Mouse (Mus musculus) CH12F3 (cell line): ENCODE measurements around the gene Myo15.
"Not testable (repeated sequence)": the region's sequence is repeated elsewhere in the genome, so short reads cannot be mapped to it uniquely, and the experiment has no call there.

Experiments
- in situ Hi-C: fragments of 300-500 bp; cut with MboI; formaldehyde crosslinking; loops from 2 replicates; pipeline ENCODE4 v1.14.3; 2020; ENCODE audit warnings: low sequenced_read_pairs

Gene Myo15

DNA sequence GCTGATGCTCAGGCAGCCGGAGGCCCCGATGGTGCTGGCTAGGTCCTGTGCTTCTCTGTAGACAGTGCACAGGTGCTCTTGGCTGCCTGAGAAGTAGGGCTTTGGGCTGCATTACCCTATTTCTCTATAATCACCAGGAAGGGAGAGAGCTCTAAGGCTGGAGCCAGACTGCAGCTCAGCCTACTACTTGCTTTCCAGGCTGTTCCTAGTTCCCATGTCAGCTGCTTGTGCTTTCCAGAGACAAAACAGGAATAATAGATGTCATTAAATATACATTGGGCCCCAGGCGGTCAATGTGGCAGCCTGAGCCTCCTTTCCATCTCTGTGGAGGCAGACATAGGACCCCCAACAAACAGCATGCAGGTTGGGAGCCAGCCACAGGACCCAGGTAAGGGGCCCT is at the start of gene Myo15:
Gene Myo15, plus strand, starts transcription at position 301 of the 400 bp plus-strand sequence.
- in situ Hi-C loops = no loop called here

DNA sequence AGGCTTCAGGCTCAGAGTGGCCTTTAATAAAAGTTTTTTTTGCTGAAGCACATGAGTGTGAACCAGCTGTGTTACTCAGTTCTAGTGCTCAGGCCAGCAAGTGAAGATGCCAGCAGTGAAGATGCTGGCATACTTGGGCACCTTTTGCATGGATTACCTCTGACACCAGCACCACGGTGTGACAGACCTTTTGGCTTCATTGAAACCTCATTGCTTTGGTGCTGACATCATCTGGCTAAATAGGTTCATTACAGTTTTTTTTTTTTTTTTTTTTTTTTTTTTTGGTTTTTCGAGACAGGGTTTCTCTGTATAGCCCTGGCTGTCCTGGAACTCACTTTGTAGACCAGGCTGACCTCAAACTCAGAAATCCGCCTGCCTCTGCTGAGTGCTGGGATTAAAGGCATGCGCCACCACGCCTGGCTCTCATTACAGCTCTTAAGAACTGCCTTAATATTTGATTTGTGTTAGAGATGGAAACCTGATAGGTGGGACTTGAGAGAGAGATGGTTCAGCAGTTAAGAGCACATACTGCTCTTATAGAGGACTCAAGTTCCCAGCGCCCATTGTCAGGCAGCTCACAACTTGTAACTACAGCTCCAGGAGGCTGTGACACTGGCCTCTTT is 47.0 kb upstream of the Myo15 start:
- in situ Hi-C loops = loop anchor here (25.0 kb wide), 1 partner anchor 335 kb away; no protein-coding TSS in a partner anchor

- in situ Hi-C loops = loop anchor here (25.0 kb wide), 1 partner anchor 336 kb away; no protein-coding TSS in a partner anchor
Measured at GRCm38 (mm10) chr11:60423006-60423405, 46.1 kb upstream of the Myo15 start.

- in situ Hi-C loops = no loop called here
Measured at GRCm38 (mm10) chr11:60426417-60426816, 42.7 kb upstream of the Myo15 start.

GRCm38 (mm10) chr11:60427628-60428027 is 41.5 kb upstream of the Myo15 start:
- in situ Hi-C loops = no loop called here

- in situ Hi-C loops = no loop called here
Measured at GRCm38 (mm10) chr11:60433501-60433900, 35.6 kb upstream of the Myo15 start.

DNA sequence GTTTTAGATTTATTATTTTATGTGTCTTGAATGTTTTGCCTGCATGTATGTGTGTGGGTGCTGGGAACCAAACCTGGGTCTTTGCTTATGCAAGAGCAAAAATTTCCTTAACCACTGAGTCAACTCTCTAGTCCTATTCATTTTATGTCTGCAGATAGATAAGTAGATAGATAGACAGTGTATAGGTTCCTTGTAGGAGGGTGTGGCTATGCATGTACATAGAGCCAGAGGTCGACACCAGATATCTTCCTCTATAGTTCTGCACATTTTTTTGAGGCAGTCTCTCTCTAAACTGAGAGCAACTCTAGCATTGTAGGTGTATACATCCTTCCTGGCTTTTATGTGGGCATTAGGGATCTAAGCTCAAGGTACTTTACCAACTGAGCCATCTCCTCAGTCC is 34.0 kb upstream of the Myo15 start:
- in situ Hi-C loops = no loop called here

DNA sequence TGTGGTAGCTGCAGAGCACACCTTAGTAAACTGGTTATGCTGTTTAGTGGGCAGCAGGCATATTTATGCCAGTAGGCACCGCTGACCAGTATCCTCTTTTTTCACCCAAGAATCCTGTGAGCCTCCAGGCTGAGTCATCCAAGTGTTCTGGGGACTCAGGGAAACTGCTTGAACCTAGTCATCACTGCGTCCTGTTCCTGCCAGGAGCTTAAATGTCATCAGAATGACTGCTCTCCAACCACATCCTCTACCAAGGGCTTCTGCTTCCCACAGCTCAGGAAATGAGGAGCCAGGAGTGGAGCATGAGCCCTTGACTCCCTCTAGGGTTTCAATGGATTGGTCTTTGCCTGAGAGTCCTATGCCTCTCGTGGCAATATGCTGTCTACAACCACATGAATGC is 32.5 kb upstream of the Myo15 start:
- in situ Hi-C loops = no loop called here

GRCm38 (mm10) chr11:60439621-60440020 is 29.5 kb upstream of the Myo15 start:
- in situ Hi-C loops = not testable (repeated sequence)

- in situ Hi-C loops = no loop called here
Measured at GRCm38 (mm10) chr11:60440176-60440575, 29.0 kb upstream of the Myo15 start.

- in situ Hi-C loops = no loop called here
Measured at GRCm38 (mm10) chr11:60442896-60443295, 26.2 kb upstream of the Myo15 start.

DNA sequence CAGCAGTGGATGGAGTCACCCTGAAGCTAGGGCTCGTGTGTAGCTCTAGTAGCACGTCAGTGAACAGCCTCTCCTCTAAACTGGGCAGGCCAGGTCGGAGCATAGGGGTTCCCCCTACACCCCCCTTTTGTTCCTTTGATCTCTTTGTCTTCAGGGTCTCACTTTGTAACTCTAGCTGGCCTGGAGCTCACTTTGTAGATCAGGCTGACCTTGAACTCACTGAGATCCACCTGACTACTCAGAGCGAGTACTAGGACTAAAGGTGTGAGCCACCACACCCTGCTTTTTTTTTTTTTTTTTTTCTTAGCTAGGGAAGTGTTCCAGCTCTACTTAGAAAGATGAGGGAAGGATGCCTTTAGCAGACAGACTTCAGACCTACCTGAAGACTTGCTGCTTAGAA is 25.1 kb upstream of the Myo15 start:
- in situ Hi-C loops = no loop called here

DNA sequence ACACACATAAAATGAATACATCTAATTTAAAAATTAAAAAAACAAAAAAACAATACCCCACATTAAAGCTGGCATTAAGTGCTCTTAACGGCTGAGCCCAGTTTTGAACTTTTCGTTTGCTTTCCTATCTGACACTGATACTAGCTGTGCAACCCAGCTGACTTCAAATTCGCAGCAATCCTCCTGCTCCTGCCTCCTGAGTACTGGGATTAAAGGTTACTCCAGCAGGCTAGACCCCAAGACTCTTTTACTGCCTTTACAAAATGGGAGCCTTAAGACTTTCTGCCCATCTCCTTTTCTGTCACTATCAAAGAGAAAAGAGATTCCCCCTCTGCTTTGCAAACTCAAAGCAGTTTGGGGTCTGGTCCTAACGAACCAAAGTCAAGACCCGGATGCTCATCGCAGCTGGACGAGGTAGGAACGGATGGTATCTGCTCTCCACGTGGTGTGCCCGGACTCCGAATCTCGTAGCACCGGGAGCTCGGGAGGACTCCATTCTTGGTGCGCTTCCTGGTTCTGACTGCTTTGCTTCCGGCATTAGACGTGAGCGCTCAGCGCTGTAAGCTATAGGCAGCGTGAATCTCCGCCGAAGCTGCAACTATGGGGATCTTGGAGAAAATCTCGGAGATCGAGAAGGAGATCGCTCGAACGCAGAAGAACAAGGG is 14.9 kb upstream of the Myo15 start, which contains the start of gene Drg2:
Gene Drg2, plus strand, starts transcription at position 512 of the 665 bp plus-strand sequence.
- in situ Hi-C loops = no loop called here

- in situ Hi-C loops = no loop called here
Measured at GRCm38 (mm10) chr11:60454745-60455087, 14.4 kb upstream of the Myo15 start.

GRCm38 (mm10) chr11:60457973-60458372 is 11.2 kb upstream of the Myo15 start:
- in situ Hi-C loops = no loop called here

- in situ Hi-C loops = no loop called here
Measured at GRCm38 (mm10) chr11:60465943-60466380, 3.2 kb upstream of the Myo15 start.

DNA sequence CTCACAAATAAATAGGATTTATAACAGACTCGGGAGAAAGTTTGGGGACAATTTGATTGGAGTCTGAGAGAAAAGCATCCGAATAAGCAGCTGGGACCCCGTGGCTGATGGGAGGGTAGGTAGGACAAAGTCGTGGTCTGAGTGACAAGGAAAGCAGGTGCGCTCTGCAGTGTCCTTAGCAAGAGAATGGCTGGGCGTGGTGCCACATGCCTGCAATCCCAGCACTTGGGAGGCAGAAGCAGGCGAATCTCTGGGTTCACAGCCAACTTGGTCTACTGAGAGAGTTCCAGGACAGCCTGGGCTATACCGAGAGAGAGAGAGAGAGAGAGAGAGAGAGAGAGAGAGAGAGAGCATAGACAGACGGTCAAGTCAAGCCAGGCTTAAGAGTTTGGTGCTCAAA is 1.6 kb downstream of the Myo15 start:
- in situ Hi-C loops = no loop called here

DNA sequence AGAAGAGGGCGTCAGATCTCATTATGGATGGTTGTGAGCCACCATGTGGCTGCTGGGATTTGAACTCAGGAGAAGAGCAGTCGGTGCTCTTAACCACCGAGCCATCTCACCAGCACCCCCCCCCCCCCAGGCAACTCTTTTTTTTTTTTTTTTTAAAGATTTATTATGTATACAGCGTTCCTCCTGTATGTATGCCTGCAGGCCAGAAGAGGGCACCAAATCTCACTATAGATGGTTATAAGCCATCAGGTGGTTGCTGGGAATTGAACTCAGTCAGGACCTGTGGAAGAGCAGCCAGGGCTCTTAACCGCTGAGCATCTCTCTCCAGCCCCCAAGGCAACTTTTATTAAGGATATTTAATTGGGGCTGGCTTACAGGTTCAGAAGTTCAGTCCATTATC is 5.4 kb downstream of the Myo15 start:
- in situ Hi-C loops = no loop called here

- in situ Hi-C loops = no loop called here
Measured at GRCm38 (mm10) chr11:60475668-60476362, 6.7 kb downstream of the Myo15 start.

DNA sequence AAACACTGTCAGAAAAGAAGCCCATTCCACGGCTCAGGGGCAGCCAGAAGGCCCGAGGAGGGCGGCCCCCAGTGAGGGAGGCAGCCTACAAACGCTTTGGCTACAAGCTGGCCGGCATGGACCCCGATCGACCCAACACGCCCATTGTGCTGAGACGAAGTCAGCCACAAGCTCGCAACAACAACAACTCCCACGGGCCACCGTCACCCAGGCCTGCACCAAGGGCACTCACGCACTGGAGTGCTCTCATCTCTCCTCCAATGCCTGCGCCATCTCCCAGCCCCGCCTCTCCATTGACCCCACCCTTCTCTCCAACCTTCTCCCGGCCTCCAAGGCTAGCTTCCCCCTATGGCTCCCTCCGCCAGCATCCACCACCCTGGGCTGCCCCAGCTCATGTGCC is 9.0 kb downstream of the Myo15 start:
- in situ Hi-C loops = no loop called here

- in situ Hi-C loops = no loop called here
Measured at GRCm38 (mm10) chr11:60486267-60486666, 17.1 kb downstream of the Myo15 start.

DNA sequence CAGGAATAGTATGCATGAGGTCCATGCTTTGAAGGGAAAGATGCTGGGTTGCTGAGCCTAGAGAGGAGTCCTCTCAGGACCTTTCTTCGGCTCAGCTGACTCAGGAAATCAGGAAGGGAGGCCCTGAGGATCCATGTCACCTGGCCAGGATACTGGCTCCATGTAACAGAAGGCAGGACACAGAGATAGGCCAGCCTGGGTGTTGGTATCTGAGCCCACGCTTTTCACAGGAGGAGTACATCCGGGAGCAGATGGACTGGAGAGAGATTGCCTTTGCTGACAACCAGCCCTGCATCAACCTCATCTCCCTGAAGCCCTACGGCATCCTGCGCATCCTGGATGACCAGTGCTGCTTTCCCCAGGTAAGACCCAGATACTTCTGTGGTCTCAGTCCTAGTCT is 23.6 kb downstream of the Myo15 start:
- in situ Hi-C loops = no loop called here
